Mouse (Mus musculus): Measurements from ENCODE around the gene Olfr1065. TPM values are rescaled to one million over a fixed set of nuclear protein-coding genes. Genes with fewer than 3 reads are reported as not detected.

Gene Olfr1065
- polyA plus RNA-seq, 1 experiment from 2014 or later: not detected

Other genes starting within 250 kb of the Olfr1065 start
- gene Olfr1045, start 247.6 kb downstream of the Olfr1065 start, polyA plus RNA-seq (2016; fragmentation: Nextera tagmentation; extraction: Ambion mirVana): not detected in 2 replicates
- gene Olfr1046, start 231.3 kb downstream of the Olfr1065 start, polyA plus RNA-seq (2016; fragmentation: Nextera tagmentation; extraction: Ambion mirVana): not detected in 2 replicates
- not detected in 2 replicates for gene Olfr1047, start 219.2 kb downstream of the Olfr1065 start, polyA plus RNA-seq (2016; fragmentation: Nextera tagmentation; extraction: Ambion mirVana)
- gene Olfr1048, start 210.3 kb downstream of the Olfr1065 start, polyA plus RNA-seq (2016; fragmentation: Nextera tagmentation; extraction: Ambion mirVana): not detected in 2 replicates
- not detected in 2 replicates for gene Olfr1049, start 192.3 kb downstream of the Olfr1065 start, polyA plus RNA-seq (2016; fragmentation: Nextera tagmentation; extraction: Ambion mirVana)
- not detected in 2 replicates for gene Olfr1051, start 171.5 kb downstream of the Olfr1065 start, polyA plus RNA-seq (2016; fragmentation: Nextera tagmentation; extraction: Ambion mirVana)
- gene Olfr1052, start 158.1 kb downstream of the Olfr1065 start, polyA plus RNA-seq (2016; fragmentation: Nextera tagmentation; extraction: Ambion mirVana): not detected in 2 replicates
- gene Olfr1053, start 135.3 kb downstream of the Olfr1065 start, polyA plus RNA-seq (2016; fragmentation: Nextera tagmentation; extraction: Ambion mirVana): not detected in 2 replicates
- gene Olfr1054, start 115.2 kb downstream of the Olfr1065 start, polyA plus RNA-seq (2016; fragmentation: Nextera tagmentation; extraction: Ambion mirVana): not detected in 2 replicates
- not detected in 2 replicates for gene Olfr1055, start 100.3 kb downstream of the Olfr1065 start, polyA plus RNA-seq (2016; fragmentation: Nextera tagmentation; extraction: Ambion mirVana)
- gene Olfr1056, start 88.1 kb downstream of the Olfr1065 start, polyA plus RNA-seq (2016; fragmentation: Nextera tagmentation; extraction: Ambion mirVana): not detected in 2 replicates
- gene Olfr1057, start 72.2 kb downstream of the Olfr1065 start, polyA plus RNA-seq (2016; fragmentation: Nextera tagmentation; extraction: Ambion mirVana): not detected in 2 replicates
- not detected in 2 replicates for gene Olfr1058, start 62.0 kb downstream of the Olfr1065 start, polyA plus RNA-seq (2016; fragmentation: Nextera tagmentation; extraction: Ambion mirVana)
- gene Olfr1061, start 36.5 kb downstream of the Olfr1065 start, polyA plus RNA-seq (2016; fragmentation: Nextera tagmentation; extraction: Ambion mirVana): not detected in 2 replicates
- gene Olfr1062, start 23.8 kb downstream of the Olfr1065 start, polyA plus RNA-seq (2016; fragmentation: Nextera tagmentation; extraction: Ambion mirVana): not detected in 2 replicates
- gene Olfr1066, start 5.7 kb upstream of the Olfr1065 start, polyA plus RNA-seq (2016; fragmentation: Nextera tagmentation; extraction: Ambion mirVana): not detected in 2 replicates
- not detected in 2 replicates for gene Olfr228, start 36.8 kb upstream of the Olfr1065 start, polyA plus RNA-seq (2016; fragmentation: Nextera tagmentation; extraction: Ambion mirVana)
- gene Olfr1076, start 57.9 kb upstream of the Olfr1065 start, polyA plus RNA-seq (2016; fragmentation: Nextera tagmentation; extraction: Ambion mirVana): not detected in 2 replicates
- gene Olfr1079, start 91.9 kb upstream of the Olfr1065 start, polyA plus RNA-seq (2016; fragmentation: Nextera tagmentation; extraction: Ambion mirVana): not detected in 2 replicates
- gene Olfr1080, start 107.6 kb upstream of the Olfr1065 start, polyA plus RNA-seq (2016; fragmentation: Nextera tagmentation; extraction: Ambion mirVana): not detected in 2 replicates
- gene Olfr1082, start 148.4 kb upstream of the Olfr1065 start, polyA plus RNA-seq (2016; fragmentation: Nextera tagmentation; extraction: Ambion mirVana): not detected in 2 replicates
- gene Olfr1084, start 189.1 kb upstream of the Olfr1065 start, polyA plus RNA-seq (2016; fragmentation: Nextera tagmentation; extraction: Ambion mirVana): not detected in 2 replicates
- not detected in 2 replicates for gene Olfr1085, start 211.4 kb upstream of the Olfr1065 start, polyA plus RNA-seq (2016; fragmentation: Nextera tagmentation; extraction: Ambion mirVana)
- not detected in 2 replicates for gene Olfr1086, start 229.5 kb upstream of the Olfr1065 start, polyA plus RNA-seq (2016; fragmentation: Nextera tagmentation; extraction: Ambion mirVana)
- not detected in 2 replicates for gene Olfr1087, start 247.8 kb upstream of the Olfr1065 start, polyA plus RNA-seq (2016; fragmentation: Nextera tagmentation; extraction: Ambion mirVana)